Comparison of ENCODE assay signal across 7 mouse cellular contexts in the genomic region with DNA sequence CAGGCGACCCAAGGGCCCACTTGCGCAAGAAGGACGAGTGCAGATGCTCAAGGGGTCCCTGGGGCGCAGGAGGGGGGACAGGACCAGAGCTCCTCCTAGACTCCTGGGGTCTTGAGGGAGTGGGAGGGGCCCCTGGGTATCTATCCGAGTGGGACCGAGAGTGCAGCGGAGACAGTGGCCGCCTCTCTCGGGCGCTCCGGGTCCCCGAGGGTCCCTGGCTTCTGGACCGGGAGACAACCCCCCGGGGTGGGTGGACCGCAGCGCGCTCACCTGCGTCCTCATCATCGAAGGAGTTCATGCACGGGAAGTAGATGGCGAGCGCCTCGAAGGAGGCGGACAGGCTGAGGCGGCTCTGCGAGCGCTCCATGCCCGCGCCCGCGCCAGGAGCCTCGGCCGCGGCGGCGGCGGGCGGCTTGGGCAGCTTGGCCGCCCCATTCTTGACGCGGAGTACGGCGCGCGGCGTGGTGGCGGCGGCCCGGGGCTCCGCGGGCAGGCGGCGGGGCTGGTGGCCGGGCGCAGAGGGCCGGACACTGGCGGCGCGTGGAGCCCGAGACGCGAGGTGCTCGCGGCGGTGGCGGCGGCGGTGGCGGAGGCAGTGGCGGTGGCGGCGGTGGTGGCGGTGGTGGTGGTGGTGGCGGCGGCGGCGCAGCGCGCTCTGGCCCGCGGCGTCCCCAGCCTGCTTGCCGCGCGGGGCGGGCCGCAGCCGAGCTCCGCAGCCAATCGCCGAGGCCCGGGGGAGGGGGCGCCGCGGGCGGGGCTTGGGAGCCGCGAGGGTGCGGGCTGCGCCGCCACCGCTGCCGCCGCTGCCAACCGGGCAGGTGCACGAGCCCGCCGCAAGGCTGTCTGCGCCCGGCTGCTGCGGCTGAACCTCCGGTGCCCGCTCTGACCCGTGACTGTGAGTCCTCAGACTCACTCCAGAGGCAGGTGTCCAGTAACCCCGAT. TPM values are rescaled to one million over a fixed set of nuclear protein-coding genes. Genes with fewer than 3 reads are reported as not detected.
DNase-seq lines count a peak whose midpoint lies in the region; ATAC-seq and TF ChIP-seq lines count a peak whose summit lies in the region.

A gene (minus strand): TSS at position 367 of the 942 bp plus-strand sequence.

- in situ Hi-C loops in Patski (cut with MboI; ENCODE audit: low pct_unique_long_range_greater_than_20kb) = no loop called here

- no peak for TF ChIP-seq CTCF in Patski (IDR thresholded peaks at IDR 0.05)
- TF ChIP-seq CTCF in stomach, postnatal 0 days (IDR thresholded peaks at IDR 0.05; ENCODE audit: low read depth) = no peak

- peak within 1 kb of the TSS; percentile 90 for H3K4me2 ChIP-seq in embryonic facial prominence, embryonic 13.5 days
- peak within 1 kb of the TSS; percentile 96 for H3K4me2 ChIP-seq in heart, embryonic 16.5 days (ENCODE audit: low read depth, low read length)
- H3K4me2 ChIP-seq in midbrain, embryonic 13.5 days (replicated peaks) = peak within 1 kb of the TSS; percentile 91
- peak within 1 kb of the TSS; percentile 69 for H3K4me2 ChIP-seq in stomach, postnatal 0 days (replicated peaks; ENCODE audit: low read depth)

- POLR2A ChIA-PET in Patski (lab: Charles Lee) = no interaction called here

- no peak within 1 kb of the TSS for H3K27ac ChIP-seq in embryonic facial prominence, embryonic 13.5 days
- no peak within 1 kb of the TSS for H3K27ac ChIP-seq in heart, embryonic 16.5 days (ENCODE audit: low read length)
- H3K27ac ChIP-seq in midbrain, embryonic 13.5 days = peak within 1 kb of the TSS; percentile 75
- no peak within 1 kb of the TSS for H3K27ac ChIP-seq in stomach, postnatal 0 days (replicated peaks)

- no peaks in the 10 kb centered on the region for H3K9me3 ChIP-seq in embryonic facial prominence, embryonic 13.5 days
- H3K9me3 ChIP-seq in heart, embryonic 16.5 days (replicated peaks; ENCODE audit: control insufficient read depth, low read length) = no peaks in the 10 kb centered on the region
- H3K9me3 ChIP-seq in midbrain, embryonic 13.5 days = no peaks in the 10 kb centered on the region
- no peaks in the 10 kb centered on the region for H3K9me3 ChIP-seq in stomach, postnatal 0 days (ENCODE audit: control insufficient read depth, low read length)

- H3K9ac ChIP-seq in embryonic facial prominence, embryonic 13.5 days = peak within 1 kb of the TSS; percentile 64
- peak within 1 kb of the TSS; percentile 69; the same call in 1 of the 2 replicates for H3K9ac ChIP-seq in heart, embryonic 16.5 days (ENCODE audit: low read length)
- peak within 1 kb of the TSS; percentile 88 for H3K9ac ChIP-seq in midbrain, embryonic 13.5 days (replicated peaks)
- H3K9ac ChIP-seq in stomach, postnatal 0 days (ENCODE audit: low read length) = 0 out of 2 replicates have a peak within 1 kb of the TSS, but pooled peaks have one; percentile 13

- H3K4me3 ChIP-seq in embryonic facial prominence, embryonic 13.5 days = peak within 1 kb of the TSS; percentile 53
- H3K4me3 ChIP-seq in heart, embryonic 16.5 days (ENCODE audit: low read length) = peak within 1 kb of the TSS; percentile 64
- peak within 1 kb of the TSS; percentile 73 for H3K4me3 ChIP-seq in midbrain, embryonic 13.5 days (replicated peaks)
- peak within 1 kb of the TSS; percentile 41 for H3K4me3 ChIP-seq in stomach, postnatal 0 days (ENCODE audit: low read depth, low read length)

- no peak for TF ChIP-seq EP300 in stomach, postnatal 0 days (optimal IDR thresholded peaks at IDR 0.05)

- CTCF ChIA-PET in Patski (lab: Charles Lee) = no interaction called here

- peaks cover 17% of the 10 kb centered on the region for H3K4me1 ChIP-seq in embryonic facial prominence, embryonic 13.5 days
- peaks cover 4% of the 10 kb centered on the region; the same call in 1 of the 2 replicates for H3K4me1 ChIP-seq in heart, embryonic 16.5 days (ENCODE audit: control insufficient read depth, insufficient read depth, low read length)
- H3K4me1 ChIP-seq in midbrain, embryonic 13.5 days (replicated peaks) = peaks cover 42% of the 10 kb centered on the region
- no peaks in the 10 kb centered on the region for H3K4me1 ChIP-seq in stomach, postnatal 0 days (replicated peaks; ENCODE audit: control insufficient read depth, insufficient read depth)

- under 1% methylated on average over 64 of the region's 115 CpGs for WGBS in embryonic facial prominence, embryonic 13.5 days
- WGBS in heart, embryonic 16.5 days = 1% methylated on average over 70 of the region's 115 CpGs
- WGBS in midbrain, embryonic 13.5 days = under 1% methylated on average over 66 of the region's 115 CpGs
- WGBS in stomach, postnatal 0 days = 2% methylated on average over 43 of the region's 115 CpGs

- ATAC-seq in Patski = peak; percentile 17
- no peak for ATAC-seq in embryonic facial prominence, embryonic 13.5 days (ENCODE audit: insufficient number of reproducible peaks, insufficient read depth, low FRiP score, low TSS enrichment, low read depth)
- peak; percentile 78 for ATAC-seq in heart, embryonic 16.5 days (replicated peaks; ENCODE audit: extremely low read depth, insufficient read depth, low FRiP score)
- peak; percentile 84 for ATAC-seq in midbrain, embryonic 13.5 days
- peak; percentile 58; the same call in 1 of the 2 replicates for ATAC-seq in stomach, postnatal 0 days (ENCODE audit: low FRiP score, low TSS enrichment)

- DNase-seq in Patski (ENCODE audit: low read depth, low spot score) = no peak
- peak; percentile 91 for DNase-seq in adrenal gland, postnatal 14 days
- DNase-seq in layer of hippocampus, postnatal 14 days (ENCODE audit: low spot score in 2 of 2) = peak; percentile 47 to 63
- DNase-seq in stomach, postnatal 0 days (ENCODE audit: low spot score) = peak; percentile 54

- H3K27me3 ChIP-seq in Patski = peaks cover 54% of the 10 kb centered on the region
- H3K27me3 ChIP-seq in embryonic facial prominence, embryonic 13.5 days = peaks cover 94% of the 10 kb centered on the region
- peaks cover 73% of the 10 kb centered on the region for H3K27me3 ChIP-seq in heart, embryonic 16.5 days (ENCODE audit: control insufficient read depth, insufficient read depth, low read length)
- peaks cover 64% of the 10 kb centered on the region for H3K27me3 ChIP-seq in midbrain, embryonic 13.5 days
- peaks cover 15% of the 10 kb centered on the region for H3K27me3 ChIP-seq in stomach, postnatal 0 days (ENCODE audit: control insufficient read depth, insufficient read depth, low read length)

- no peaks in the 10 kb centered on the region for H3K36me3 ChIP-seq in embryonic facial prominence, embryonic 13.5 days
- H3K36me3 ChIP-seq in heart, embryonic 16.5 days (ENCODE audit: control insufficient read depth, insufficient read depth) = no peaks in the 10 kb centered on the region
- no peaks in the 10 kb centered on the region for H3K36me3 ChIP-seq in midbrain, embryonic 13.5 days
- no peaks in the 10 kb centered on the region for H3K36me3 ChIP-seq in stomach, postnatal 0 days (ENCODE audit: control insufficient read depth, insufficient read depth, low read length)

RNA-seq across cellular contexts. Expression of the gene that starts here (rescaled TPM):
- not detected for polyA plus RNA-seq in Patski (2021)
- total RNA-seq in adrenal gland, postnatal 14 days (2021) = 72.1 and 92.7 TPM in 2 replicates
- 0.22 and 0.30 TPM in 2 replicates for polyA plus RNA-seq in embryonic facial prominence, embryonic 13.5 days (2015; fragmentation: Nextera tagmentation; extraction: Ambion mirVana)
- 0.12 and 0.31 TPM in 2 replicates for polyA plus RNA-seq in heart, embryonic 16.5 days (2015; fragmentation: Nextera tagmentation; extraction: Ambion mirVana)
- total RNA-seq in layer of hippocampus, postnatal 14 days (2021) = 10 to 100 TPM; 48.6 to 52.9 TPM
- 6.9 and 8.1 TPM in 2 replicates for polyA plus RNA-seq in midbrain, embryonic 13.5 days (2015; fragmentation: Nextera tagmentation; extraction: Ambion mirVana)
- 0.22 and 0.41 TPM in 2 replicates for polyA plus RNA-seq in stomach, postnatal 0 days (2015; fragmentation: Nextera tagmentation; extraction: Ambion mirVana)

Comparison
In these comparisons a context has a peak if more than half of its experiments do, and no peak if none do; other contexts are left out.
1. Peak in ATAC-seq in Patski; RNA of the gene not detected or under 1 TPM.
2. Peak in ATAC-seq, H3K4me3 ChIP-seq, H3K9ac ChIP-seq and H3K4me2 ChIP-seq in heart, embryonic 16.5 days; RNA of the gene not detected or under 1 TPM.
3. Peak in DNase-seq, ATAC-seq, H3K4me3 ChIP-seq, H3K9ac ChIP-seq and H3K4me2 ChIP-seq in stomach, postnatal 0 days; RNA of the gene not detected or under 1 TPM.
4. H3K9ac ChIP-seq: peak in every context shown above with its lines; median percentile 88 in midbrain, embryonic 13.5 days; 69 in heart, embryonic 16.5 days; 64 in embryonic facial prominence, embryonic 13.5 days; 13 in stomach, postnatal 0 days.